ENCODE assay signal across 18 mouse cellular contexts in genomic region chr17:5314735-5315134, GRCm38 (mm10).
"Had no signal": no experiment of that assay in that cellular context is flagged by ENCODE, and none has a peak within 500 bp of the region (broad histone marks: within the 10 kb centered on the region; RNA-seq: fewer than 3 reads in every experiment).

No protein-coding gene starts in this region.

- ATAC-seq: midbrain, embryonic 16.5 days had no signal

- H3K9me3 ChIP-seq: midbrain, embryonic 12.5 days; neural tube, embryonic 13.5 days; neural tube, embryonic 15.5 days had no signal

- H3K27ac ChIP-seq: midbrain, embryonic 12.5 days; neural tube, embryonic 13.5 days; neural tube, embryonic 15.5 days had no signal

- H3K4me3 ChIP-seq: midbrain, embryonic 12.5 days; myocyte; neural tube, embryonic 13.5 days; neural tube, embryonic 15.5 days had no signal

- H3K4me2 ChIP-seq: lung, embryonic 14.5 days; midbrain, embryonic 12.5 days; neural tube, embryonic 13.5 days; neural tube, embryonic 15.5 days had no signal

- H3K27me3 ChIP-seq: midbrain, embryonic 12.5 days; neural tube, embryonic 13.5 days; neural tube, embryonic 15.5 days had no signal

- DNase-seq: lung, adult 18-20 months; lung, embryonic 14.5 days; lung, postnatal 14 days; lung, postnatal 4 days; midbrain, embryonic 14.5 days; retina, postnatal 1 day; right cerebral cortex, adult 18-20 months; right cerebral cortex, postnatal 25 days; right cerebral cortex, postnatal 4 days; spleen, adult 18-20 months; thymus, adult 18-20 months; thymus, postnatal 14 days; thymus, postnatal 36 days had no signal

- H3K9ac ChIP-seq: lung, embryonic 14.5 days; midbrain, embryonic 12.5 days; neural tube, embryonic 13.5 days; neural tube, embryonic 15.5 days had no signal
